ENCODE assay signal across 8 mouse cellular contexts in genomic region chr1:80218268-80218667, GRCm38 (mm10). TPM values are rescaled to one million over a fixed set of nuclear protein-coding genes. Genes with fewer than 3 reads are reported as not detected.
A peak's percentile ranks its signal among the peaks of the same experiment; 100 is the strongest.
DNase-seq lines count a peak whose midpoint lies in the region; ATAC-seq and TF ChIP-seq lines count a peak whose summit lies in the region.

TSS of gene Fam124b (minus strand) at chr1:80218473.

- H3K9me3 ChIP-seq in heart, embryonic 16.5 days (replicated peaks; ENCODE audit: control insufficient read depth, low read length) = no peaks in the 10 kb centered on the region

- H3K4me2 ChIP-seq in heart, embryonic 16.5 days (ENCODE audit: low read depth, low read length) = no peak within 1 kb of the TSS

- no peaks in the 10 kb centered on the region for H3K4me1 ChIP-seq in heart, embryonic 16.5 days (ENCODE audit: control insufficient read depth, insufficient read depth, low read length)

- H3K27me3 ChIP-seq in heart, embryonic 16.5 days (ENCODE audit: control insufficient read depth, insufficient read depth, low read length) = no peaks in the 10 kb centered on the region

- intact Hi-C loops in left cerebral cortex, postnatal 14 days (cut with DNase I) = no loop called here

- H3K4me3 ChIP-seq in heart, embryonic 16.5 days (ENCODE audit: low read length) = no peak within 1 kb of the TSS

- no peaks in the 10 kb centered on the region for H3K36me3 ChIP-seq in heart, embryonic 16.5 days (ENCODE audit: control insufficient read depth, insufficient read depth)

- peak; percentile 52 for DNase-seq in 416B (ENCODE audit: low read depth)
- DNase-seq in brain, embryonic 14.5 days (ENCODE audit: low read depth) = peak; percentile 43
- peak; percentile 29 to 57 for DNase-seq in kidney, postnatal 25 days
- peak; percentile 22 for DNase-seq in naive thymus-derived CD4-positive, alpha-beta T cell, adult 2 months (ENCODE audit: low read depth)
- no peak for DNase-seq in urinary bladder, postnatal 4 days (ENCODE audit: low spot score in 2 of 2)
- DNase-seq in spleen, postnatal 36 days (ENCODE audit: low spot score in 2 of 2) = no peak
- no peak for DNase-seq in left cerebral cortex, postnatal 14 days (ENCODE audit: low spot score in 2 of 2)

- peak; percentile 80 for ATAC-seq in heart, embryonic 16.5 days (replicated peaks; ENCODE audit: extremely low read depth, insufficient read depth, low FRiP score)

- no peak for TF ChIP-seq CTCF in brain, embryonic 14.5 days (IDR thresholded peaks at IDR 0.05; ENCODE audit: borderline replicate concordance, extremely low read depth, insufficient read depth, insufficient read length)

- no peak for TF ChIP-seq POLR2A in brain, embryonic 14.5 days (IDR thresholded peaks at IDR 0.05; ENCODE audit: borderline replicate concordance, extremely low read depth, insufficient read depth, insufficient read length, poor library complexity, severe bottlenecking)

- no peak within 1 kb of the TSS for H3K9ac ChIP-seq in heart, embryonic 16.5 days (ENCODE audit: low read length)

- WGBS in heart, embryonic 16.5 days = 60% methylated on average over 6 of the region's 6 CpGs

- peak within 1 kb of the TSS; percentile 1 for H3K27ac ChIP-seq in heart, embryonic 16.5 days (ENCODE audit: low read length)

RNA-seq across cellular contexts. Expression of gene Fam124b, which starts in this region (rescaled TPM):
- polyA plus RNA-seq in brain, embryonic 14.5 days (2012; rRNA removed) = 0.26 and 0.55 TPM in 2 replicates
- 1.2 and 1.7 TPM in 2 replicates for polyA plus RNA-seq in heart, embryonic 16.5 days (2015; fragmentation: Nextera tagmentation; extraction: Ambion mirVana)
- total RNA-seq in left cerebral cortex, postnatal 14 days (2021) = 1 to 10 TPM; 1.2 to 1.3 TPM

Comparison
In these comparisons a context has a peak if more than half of its experiments do, and no peak if none do; other contexts are left out.
1. Peak in DNase-seq in brain, embryonic 14.5 days; RNA of the gene not detected or under 1 TPM.
2. DNase-seq: peak in 416B (single experiment), kidney, postnatal 25 days (2 of 2) and naive thymus-derived CD4-positive, alpha-beta T cell, adult 2 months (single experiment); none in urinary bladder, postnatal 4 days (0 of 2), spleen, postnatal 36 days (0 of 2) and left cerebral cortex, postnatal 14 days (0 of 2).